ENCODE assay signal across 27 mouse cellular contexts in the genomic region with DNA sequence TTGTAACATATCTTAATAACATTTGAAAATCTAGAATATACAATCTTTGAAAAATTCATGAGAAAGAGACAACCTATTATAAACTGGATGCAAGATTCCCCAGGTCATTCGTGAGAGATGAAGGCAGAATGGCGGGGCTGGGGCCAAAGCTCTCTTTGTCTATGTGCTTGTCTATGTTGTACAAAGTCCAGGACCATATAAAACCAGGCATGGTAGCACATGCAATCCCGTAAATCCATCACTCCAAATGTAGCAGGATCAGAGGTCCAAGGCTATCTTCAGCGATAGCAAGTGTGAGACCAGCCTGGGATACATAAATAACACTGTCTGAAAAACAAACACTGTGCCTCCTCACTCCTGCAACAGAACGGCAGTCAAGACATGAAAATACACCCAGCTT. TPM values are rescaled to one million over a fixed set of nuclear protein-coding genes. Genes with fewer than 3 reads are reported as not detected.
"Had no signal": no experiment of that assay in that cellular context is flagged by ENCODE, and none has a peak within 500 bp of the region (broad histone marks: within the 10 kb centered on the region; RNA-seq: fewer than 3 reads in every experiment).

No protein-coding gene starts in this region.

- H3K4me3 ChIP-seq: gastrocnemius, adult 2 months; heart, adult 2 months; heart, embryonic 13.5 days; heart, embryonic 15.5 days; hindbrain, embryonic 10.5 days; hindbrain, embryonic 12.5 days; kidney, embryonic 15.5 days; limb, embryonic 13.5 days; limb, embryonic 15.5 days; liver, embryonic 12.5 days had no signal

- H3K9ac ChIP-seq: heart, embryonic 13.5 days; heart, embryonic 15.5 days; hindbrain, embryonic 12.5 days; hindbrain, embryonic 14.5 days; kidney, embryonic 15.5 days; limb, embryonic 13.5 days; limb, embryonic 15.5 days; liver, embryonic 12.5 days had no signal

- H3K9me3 ChIP-seq: heart, embryonic 13.5 days; heart, embryonic 15.5 days; hindbrain, embryonic 10.5 days; hindbrain, embryonic 12.5 days; kidney, embryonic 15.5 days; limb, embryonic 13.5 days; limb, embryonic 15.5 days; liver, embryonic 12.5 days had no signal

- H3K4me2 ChIP-seq: heart, embryonic 11.5 days; heart, embryonic 13.5 days; heart, embryonic 15.5 days; hindbrain, embryonic 12.5 days; hindbrain, embryonic 14.5 days; kidney, embryonic 15.5 days; limb, embryonic 13.5 days; limb, embryonic 15.5 days; liver, embryonic 12.5 days had no signal

- H3K27me3 ChIP-seq: heart, embryonic 13.5 days; heart, embryonic 15.5 days; hindbrain, embryonic 12.5 days; kidney, embryonic 15.5 days; limb, embryonic 13.5 days; limb, embryonic 15.5 days; liver, embryonic 12.5 days had no signal

- DNase-seq: gastrocnemius, adult 2 months; gastrocnemius, postnatal 10 days; gastrocnemius, postnatal 25 days; heart, adult 2 months; heart, postnatal 4 days; kidney, adult 11 months; kidney, adult 2 months; kidney, adult 9 months; kidney, postnatal 14 days; kidney, postnatal 36 days; layer of hippocampus, adult 9-11 months; layer of hippocampus, postnatal 36 days; left cerebral cortex, postnatal 4 days had no signal

- H3K4me1 ChIP-seq: heart, embryonic 13.5 days; heart, embryonic 15.5 days; hindbrain, embryonic 10.5 days; hindbrain, embryonic 12.5 days; kidney, embryonic 15.5 days; limb, embryonic 13.5 days; limb, embryonic 15.5 days had no signal

- H3K36me3 ChIP-seq: heart, embryonic 13.5 days; heart, embryonic 15.5 days; hindbrain, embryonic 10.5 days; hindbrain, embryonic 12.5 days; kidney, embryonic 15.5 days; limb, embryonic 13.5 days; limb, embryonic 15.5 days; liver, embryonic 12.5 days had no signal

- ATAC-seq: hindbrain, embryonic 16.5 days; inflammation-experienced regulatory T-cells, adult 6 months; liver, embryonic 12.5 days had no signal

- H3K27ac ChIP-seq: gastrocnemius, adult 2 months; heart, adult 2 months; heart, embryonic 13.5 days; heart, embryonic 15.5 days; hindbrain, embryonic 10.5 days; hindbrain, embryonic 12.5 days; hindbrain, embryonic 14.5 days; kidney, embryonic 15.5 days; kidney, postnatal 0 days; limb, embryonic 13.5 days; limb, embryonic 15.5 days; liver, embryonic 12.5 days had no signal

RNA-seq across cellular contexts. Expression of a gene that starts 15.4 kb away (rescaled TPM):
- polyA plus RNA-seq: liver, adult 2 months had no signal
